Mouse (Mus musculus): Measurements from ENCODE around the gene Abca13.

- TF ChIP-seq CTCF (IDR thresholded peaks at IDR 0.05; ENCODE audit: low read depth) (no peak), EP300 (IDR thresholded peaks at IDR 0.05; ENCODE audit: low read depth) (no peak)
Measured at GRCm38 (mm10) chr11:9533658-9534202, 342.0 kb downstream of the Abca13 start.

Data from liver, embryonic 14.5 days (tissue).